Mouse (Mus musculus) liver, adult (tissue): Measurements from ENCODE around the gene Spint2.

Experiments
- GATA4 ChIP-seq: IDR thresholded peaks from 2 replicates; pipeline ENCODE4 v1.6.1; 2014; ENCODE audit warnings: mild to moderate bottlenecking, low read length; ENCODE audit not compliant: insufficient replicate concordance

The Spint2 gene

GRCm38 (mm10) chr7:29271687-29272465 is 9.8 kb downstream of the Spint2 start:
- no peak; the same call in 1 of the 2 replicates for TF ChIP-seq GATA4

- no peak for TF ChIP-seq GATA4
These were observed 11.3 kb downstream of the Spint2 start for GRCm38 (mm10) chr7:29270445-29270844.

GRCm38 (mm10) chr7:29266931-29267330 is 14.8 kb downstream of the Spint2 start:
- no peak for TF ChIP-seq GATA4

GRCm38 (mm10) chr7:29265636-29266035 is 16.1 kb downstream of the Spint2 start:
- TF ChIP-seq GATA4: no peak

GRCm38 (mm10) chr7:29263831-29264230 is 17.9 kb downstream of the Spint2 start:
- no peak for TF ChIP-seq GATA4

GRCm38 (mm10) chr7:29262151-29262550 is 19.6 kb downstream of the Spint2 start:
- TF ChIP-seq GATA4: no peak

GRCm38 (mm10) chr7:29259781-29260730 is 21.7 kb downstream of the Spint2 start:
- TF ChIP-seq GATA4: no peak

GRCm38 (mm10) chr7:29257368-29257767 is 24.3 kb downstream of the Spint2 start:
- no peak for TF ChIP-seq GATA4

- no peak for TF ChIP-seq GATA4
These were observed 25.8 kb downstream of the Spint2 start for GRCm38 (mm10) chr7:29255875-29256274.

- peak; percentile 98 for TF ChIP-seq GATA4
These were observed 27.9 kb downstream of the Spint2 start for GRCm38 (mm10) chr7:29253842-29254241.

GRCm38 (mm10) chr7:29251166-29251565 is 30.5 kb downstream of the Spint2 start:
- TF ChIP-seq GATA4: no peak

GRCm38 (mm10) chr7:29248261-29248841 is 33.4 kb downstream of the Spint2 start, which contains the start of gene 2200002D01Rik:
2200002D01Rik (minus strand) TSS chr7:29248466.
- TF ChIP-seq GATA4: no peak; the same call in 1 of the 2 replicates

- no peak for TF ChIP-seq GATA4
These were observed 34.0 kb downstream of the Spint2 start for GRCm38 (mm10) chr7:29247706-29248105.

- no peak for TF ChIP-seq GATA4
These were observed 34.4 kb downstream of the Spint2 start for GRCm38 (mm10) chr7:29247314-29247700.

GRCm38 (mm10) chr7:29246619-29247313 is 34.9 kb downstream of the Spint2 start:
- TF ChIP-seq GATA4: no peak
